Mouse (Mus musculus) spleen, embryonic (tissue): ENCODE data around the gene Txndc12.

Source experiments
- CTCF ChIA-PET: fragments of 350-600 bp; sonication (Branson Sonifier 250); formaldehyde crosslinking; loops from one replicate; lab custom pipeline; 2022; lab: Charles Lee

Gene Txndc12

DNA sequence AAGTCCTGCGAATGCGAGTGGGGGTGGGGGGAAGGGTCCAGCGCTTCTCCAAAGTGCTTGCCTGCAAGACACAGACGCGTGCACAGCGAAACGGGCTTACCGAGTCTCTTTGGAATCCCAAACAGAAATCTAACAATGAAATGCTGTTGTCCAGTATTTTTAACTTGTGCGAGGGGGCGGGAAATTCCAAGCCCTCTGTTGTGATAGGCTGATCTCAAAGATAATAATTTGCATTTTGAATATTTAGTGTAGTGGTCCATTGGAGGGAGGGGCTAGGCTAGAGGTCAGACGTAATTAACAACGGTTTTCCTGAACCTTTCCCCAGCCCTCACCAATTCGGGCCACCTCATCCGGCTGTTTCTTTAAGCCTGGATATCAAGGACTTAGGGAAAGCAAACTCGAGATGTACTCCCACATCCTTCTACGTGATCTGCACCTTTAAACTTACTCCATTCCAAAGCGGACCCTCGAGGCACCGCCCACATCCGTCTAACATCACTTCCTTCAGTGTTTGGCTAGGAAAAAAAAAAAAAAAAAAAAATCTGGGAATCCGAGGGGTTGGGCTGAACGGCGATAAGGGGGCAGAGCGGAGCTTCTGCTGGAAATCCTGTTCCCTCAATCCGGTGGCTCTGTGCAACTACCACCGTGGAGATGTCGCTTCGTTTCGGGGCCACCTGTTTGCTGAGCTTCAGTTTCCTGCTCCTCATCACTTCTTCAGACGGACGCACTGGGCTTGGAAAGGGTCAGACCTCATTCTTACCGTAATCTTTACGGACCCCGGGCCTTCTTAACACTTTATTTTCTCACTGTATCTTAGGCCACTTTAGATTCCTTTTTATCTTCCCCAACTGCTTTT lies at the start of gene Txndc12:
Gene Txndc12 (plus strand): TSS at position 487 of the 856 bp plus-strand sequence.
- CTCF ChIA-PET: interaction anchor here (0.7 kb wide), 2 partner anchors 24 to 315 kb away, joined by 4 to 5 read pairs; no protein-coding TSS in a partner anchor

- CTCF ChIA-PET: interaction anchor here (0.9 kb wide), 1 partner anchor 10 kb away, joined by 5 read pairs; no protein-coding TSS in a partner anchor
Measured at GRCm38 (mm10) chr4:108789258-108789936, 45.0 kb upstream of the Txndc12 start.

DNA sequence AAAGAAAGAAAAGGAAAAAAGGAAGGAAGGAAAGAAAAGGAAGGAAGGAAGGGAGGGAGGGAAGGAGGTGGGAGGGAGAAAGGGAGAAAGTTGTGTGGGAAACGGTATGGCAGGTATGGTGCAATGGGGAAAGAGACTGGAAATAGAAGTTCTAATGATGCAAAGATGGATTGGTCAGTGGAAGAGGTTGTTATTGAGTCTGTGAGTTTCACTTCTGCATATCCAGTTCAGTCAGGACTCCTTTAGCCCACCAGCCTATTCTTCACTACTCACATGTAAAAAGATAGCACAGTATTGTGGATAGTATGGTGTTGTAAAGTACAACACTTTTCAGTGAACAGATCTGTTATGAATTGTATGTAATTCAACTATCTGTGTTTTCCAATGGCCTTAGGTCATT lies 43.9 kb upstream of the Txndc12 start:
- CTCF ChIA-PET: no interaction called here

DNA sequence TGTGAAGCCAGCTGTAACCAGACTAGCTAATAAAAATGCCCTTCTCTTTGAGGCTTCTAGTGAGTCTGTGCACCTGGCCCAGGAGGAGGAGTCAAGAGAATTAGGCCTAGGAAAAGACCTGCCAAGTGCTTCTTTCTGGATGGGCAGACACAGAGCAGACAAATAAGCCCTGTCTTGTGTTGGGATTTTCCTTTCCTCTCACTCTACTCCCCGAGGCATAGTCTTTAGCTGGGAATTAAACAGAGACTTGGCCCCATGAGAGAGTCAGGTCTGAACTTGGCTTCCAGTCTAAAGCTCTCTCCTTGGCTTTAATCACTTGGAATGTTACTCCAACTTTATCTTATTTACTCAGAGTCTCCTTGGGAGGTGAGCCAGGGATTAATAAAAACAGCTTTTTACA lies 40.5 kb upstream of the Txndc12 start:
- CTCF ChIA-PET: no interaction called here

DNA sequence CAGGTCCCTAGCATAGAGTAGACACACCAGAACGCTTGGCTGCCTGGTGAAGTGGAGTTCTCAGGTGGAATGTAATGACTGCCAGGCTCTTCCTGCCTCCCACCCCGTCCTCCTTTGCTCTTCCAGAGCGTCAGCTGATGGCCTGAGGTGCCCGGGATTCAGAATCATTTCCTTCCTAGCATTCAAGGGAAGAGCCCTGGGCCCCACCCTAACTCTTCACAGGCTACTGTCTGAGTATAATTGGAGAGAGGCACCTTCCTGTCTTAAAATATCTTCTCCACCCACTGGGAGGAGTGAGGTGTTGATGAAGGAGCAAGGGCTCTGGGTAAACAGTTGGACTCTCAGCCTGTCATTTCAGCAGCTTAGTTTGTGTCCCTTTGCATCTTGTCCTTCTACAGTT lies 37.7 kb upstream of the Txndc12 start:
- CTCF ChIA-PET: no interaction called here

DNA sequence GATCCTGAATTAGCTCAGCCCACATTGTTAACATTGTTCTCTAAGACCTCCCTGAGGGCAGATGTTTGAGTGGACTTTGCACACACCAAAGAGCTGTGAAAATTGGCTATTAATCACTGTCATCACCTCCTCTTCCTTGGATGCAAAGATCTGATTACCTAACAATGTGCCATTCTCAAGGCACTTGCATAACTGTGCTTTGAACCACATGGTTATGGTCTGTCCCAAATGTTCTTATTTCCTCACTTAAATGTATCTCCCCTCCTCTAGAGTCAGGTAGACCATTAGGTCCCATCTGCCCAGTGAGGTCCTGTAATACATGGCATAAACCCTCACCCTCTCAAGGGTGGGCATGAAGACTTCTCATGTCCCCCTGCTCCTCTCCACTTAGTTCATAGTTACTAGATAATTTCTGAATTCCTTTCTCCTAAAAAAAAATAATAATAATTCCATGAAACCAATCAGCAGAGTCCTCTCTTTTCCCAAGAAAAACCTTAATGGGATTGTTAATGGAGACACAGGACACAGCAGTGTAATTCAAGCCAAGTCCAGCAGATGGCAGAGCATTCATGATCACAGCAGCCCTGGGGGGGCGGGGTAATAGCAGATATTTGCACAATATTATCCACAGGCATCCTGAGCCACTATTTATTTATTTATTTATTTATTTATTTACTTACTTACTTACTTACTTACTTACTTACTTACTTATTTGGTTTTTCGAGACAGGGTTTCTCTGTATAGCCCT lies 36.1 kb upstream of the Txndc12 start:
- CTCF ChIA-PET: no interaction called here

- CTCF ChIA-PET: no interaction called here
Measured at GRCm38 (mm10) chr4:108803535-108803934, 30.9 kb upstream of the Txndc12 start.

DNA sequence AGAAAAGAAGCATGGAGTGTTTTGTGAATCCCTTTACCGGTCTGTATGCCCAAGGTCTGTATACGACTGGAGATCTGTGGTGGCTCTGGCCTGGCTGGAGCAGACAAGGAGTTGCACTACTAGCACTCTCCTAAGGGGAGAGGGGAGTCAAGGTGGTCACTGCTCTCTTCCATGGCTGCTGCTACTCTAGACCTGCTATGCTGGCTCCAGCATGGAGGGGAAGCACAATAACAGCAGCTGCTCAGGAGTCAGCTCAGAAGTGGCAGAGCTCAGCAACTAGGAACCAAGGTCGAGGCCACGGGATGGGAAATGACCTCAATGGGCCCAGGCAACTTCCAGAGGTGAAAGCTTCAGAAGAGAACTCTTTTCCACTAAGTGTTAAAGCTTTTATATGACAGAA lies 23.3 kb upstream of the Txndc12 start:
- CTCF ChIA-PET: no interaction called here

DNA sequence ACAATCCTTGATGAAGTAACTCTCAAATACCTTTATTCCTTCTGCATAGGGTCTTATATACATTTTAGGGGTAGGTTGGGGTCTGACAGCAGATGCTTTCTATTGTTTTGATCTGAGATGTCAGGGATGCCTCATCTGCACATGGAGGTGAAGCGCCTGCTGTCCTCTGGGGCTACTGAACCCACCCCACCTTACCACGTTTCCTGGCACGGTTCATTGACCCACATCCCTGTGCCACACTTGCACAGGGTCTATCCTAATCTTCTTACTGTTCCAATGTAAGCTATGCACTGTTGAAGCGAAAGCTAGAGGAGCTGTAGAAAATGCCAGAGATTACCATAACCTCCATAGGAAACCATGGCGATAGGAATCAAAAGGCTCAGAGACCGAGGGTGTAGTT lies 22.9 kb upstream of the Txndc12 start:
- CTCF ChIA-PET: no interaction called here

GRCm38 (mm10) chr4:108825677-108826076 lies 8.7 kb upstream of the Txndc12 start:
- CTCF ChIA-PET: no interaction called here

DNA sequence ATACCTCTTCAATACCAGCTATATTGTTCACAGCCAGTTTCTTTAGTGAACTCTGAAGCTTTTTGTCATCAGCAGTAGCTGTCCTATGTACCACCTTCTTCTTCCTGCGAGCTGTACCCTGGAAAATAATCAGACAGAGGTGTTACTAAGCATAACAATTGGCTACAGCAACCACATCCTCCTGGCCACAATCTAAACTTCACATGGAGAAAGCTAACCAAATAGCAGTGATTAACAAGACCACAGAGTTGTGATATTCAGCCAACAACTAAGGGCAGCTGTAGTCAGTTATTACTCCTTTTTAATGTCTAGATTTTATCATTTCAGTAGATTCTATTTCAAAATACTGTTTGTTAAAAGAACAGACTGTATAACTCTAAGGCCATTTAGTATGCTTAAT lies 8.3 kb upstream of the Txndc12 start:
- CTCF ChIA-PET: no interaction called here

DNA sequence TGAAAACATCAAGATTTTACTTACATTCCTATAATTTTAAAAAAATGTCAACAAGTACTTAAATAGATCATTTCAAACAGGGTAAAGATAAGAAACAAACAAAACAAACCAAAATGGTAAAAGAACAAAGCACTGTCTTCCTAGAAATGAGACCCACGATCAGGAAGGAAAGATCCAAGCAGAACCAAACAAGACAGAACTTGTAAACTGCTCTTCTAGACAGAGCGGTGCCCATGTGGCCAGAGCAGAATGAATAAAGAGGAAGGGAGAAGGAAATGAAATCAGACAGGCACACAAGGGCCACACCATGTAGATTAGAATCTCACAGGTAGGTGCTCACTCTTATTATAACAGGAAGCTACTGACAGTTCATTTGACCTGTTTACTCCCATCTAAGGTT lies 7.8 kb upstream of the Txndc12 start:
- CTCF ChIA-PET: no interaction called here

DNA sequence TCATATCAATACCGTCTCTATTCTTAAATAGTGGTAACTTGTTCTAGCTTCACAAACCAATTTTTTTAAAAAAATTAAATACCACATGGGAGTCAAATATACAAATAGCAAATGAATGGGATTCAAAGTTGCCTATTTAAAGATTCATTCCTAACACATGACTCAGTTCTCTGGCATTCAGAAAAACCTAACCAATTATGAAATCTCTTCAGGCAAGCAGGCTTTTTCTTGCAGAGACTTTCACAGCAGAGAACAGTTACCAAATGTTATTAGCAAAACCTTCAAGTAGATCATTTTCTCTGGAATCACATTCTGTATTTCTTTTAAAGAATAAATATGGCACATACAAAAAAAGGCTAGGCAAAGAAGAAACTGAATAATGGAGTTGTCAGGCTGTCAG lies 3.7 kb upstream of the Txndc12 start:
- CTCF ChIA-PET: no interaction called here

GRCm38 (mm10) chr4:108832916-108833827 lies 1.2 kb upstream of the Txndc12 start, which contains the start of gene Btf3l4:
Gene Btf3l4, minus strand, starts transcription at chr4:108833614.
- CTCF ChIA-PET: interaction anchor here (0.7 to 1.0 kb wide), 3 partner anchors 25 to 317 kb away, joined by 3 to 5 read pairs (median 4); no protein-coding TSS in a partner anchor

DNA sequence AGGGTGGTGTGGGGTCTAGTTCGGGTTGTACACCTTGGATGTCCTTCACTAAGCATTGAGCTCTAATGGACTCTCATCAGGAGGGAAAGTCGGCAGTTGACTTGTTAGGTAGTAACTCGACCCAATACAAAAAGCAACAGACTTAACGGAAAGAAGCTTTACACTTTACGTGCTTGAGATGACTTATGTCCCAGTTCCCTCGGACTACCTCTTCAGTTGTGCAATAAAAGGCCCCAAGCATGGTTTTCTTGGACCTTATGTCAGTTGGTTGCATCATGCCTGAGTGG lies 630 bp upstream of the Txndc12 start:
- CTCF ChIA-PET: interaction anchor here (0.7 kb wide), 2 partner anchors 24 to 316 kb away, joined by 4 to 5 read pairs; no protein-coding TSS in a partner anchor

- CTCF ChIA-PET: no interaction called here
Measured at GRCm38 (mm10) chr4:108834971-108835311, 540 bp downstream of the Txndc12 start.

DNA sequence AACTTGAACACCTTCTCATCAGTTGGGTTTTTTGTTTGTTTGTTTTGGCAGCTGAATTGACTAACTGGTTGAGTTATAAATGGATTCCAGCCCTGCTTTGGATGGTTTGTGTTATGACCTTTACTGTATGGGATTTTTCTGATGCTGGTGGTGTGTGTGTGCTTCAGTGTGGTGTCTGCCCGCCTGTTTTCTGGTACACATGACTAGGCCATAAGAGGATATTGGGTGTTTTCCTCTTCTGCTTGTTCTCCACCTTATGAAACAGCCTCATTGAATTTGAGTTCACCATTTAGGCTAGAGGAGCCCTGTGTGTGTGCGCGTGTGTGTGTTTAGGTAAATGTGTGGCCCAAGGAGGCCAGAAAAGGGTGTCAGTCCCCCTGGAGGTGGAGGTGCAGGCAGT lies 1.1 kb downstream of the Txndc12 start:
- CTCF ChIA-PET: no interaction called here

- CTCF ChIA-PET: no interaction called here
Measured at GRCm38 (mm10) chr4:108838031-108838430, 3.6 kb downstream of the Txndc12 start.

DNA sequence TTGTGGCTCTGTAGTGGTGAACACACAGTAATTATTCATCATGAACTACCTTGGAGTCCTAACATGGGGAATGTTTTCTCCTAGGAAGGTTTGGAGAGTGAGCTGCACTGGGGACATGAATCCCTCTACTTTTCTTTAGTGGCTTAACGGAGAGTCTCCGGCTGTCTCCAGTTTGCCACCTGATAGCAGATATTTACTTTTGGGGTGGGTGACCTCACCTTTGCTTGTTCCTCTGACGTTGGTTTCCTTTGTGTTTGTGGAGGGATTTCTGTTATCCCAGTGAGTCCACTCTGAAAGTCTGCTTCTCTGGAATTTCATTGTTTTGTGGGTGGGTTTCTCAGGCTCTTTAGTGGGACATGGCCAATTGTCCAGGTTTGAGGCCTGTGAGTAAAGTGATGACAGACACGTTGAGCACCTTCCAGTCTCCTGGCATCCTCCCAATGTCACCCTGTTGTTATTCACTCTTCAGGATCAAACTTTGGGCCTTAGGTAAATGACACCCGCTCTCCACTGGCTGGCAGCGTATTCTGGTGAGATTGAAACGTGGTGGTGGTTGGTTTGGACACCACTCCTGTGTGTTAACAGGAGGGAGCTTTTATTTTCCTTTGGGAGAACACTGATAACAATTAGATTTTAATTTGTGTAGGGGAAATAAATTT lies 7.6 kb downstream of the Txndc12 start:
- CTCF ChIA-PET: no interaction called here

- CTCF ChIA-PET: no interaction called here
Measured at GRCm38 (mm10) chr4:108843336-108843735, 8.9 kb downstream of the Txndc12 start.
